In the genomic region with DNA sequence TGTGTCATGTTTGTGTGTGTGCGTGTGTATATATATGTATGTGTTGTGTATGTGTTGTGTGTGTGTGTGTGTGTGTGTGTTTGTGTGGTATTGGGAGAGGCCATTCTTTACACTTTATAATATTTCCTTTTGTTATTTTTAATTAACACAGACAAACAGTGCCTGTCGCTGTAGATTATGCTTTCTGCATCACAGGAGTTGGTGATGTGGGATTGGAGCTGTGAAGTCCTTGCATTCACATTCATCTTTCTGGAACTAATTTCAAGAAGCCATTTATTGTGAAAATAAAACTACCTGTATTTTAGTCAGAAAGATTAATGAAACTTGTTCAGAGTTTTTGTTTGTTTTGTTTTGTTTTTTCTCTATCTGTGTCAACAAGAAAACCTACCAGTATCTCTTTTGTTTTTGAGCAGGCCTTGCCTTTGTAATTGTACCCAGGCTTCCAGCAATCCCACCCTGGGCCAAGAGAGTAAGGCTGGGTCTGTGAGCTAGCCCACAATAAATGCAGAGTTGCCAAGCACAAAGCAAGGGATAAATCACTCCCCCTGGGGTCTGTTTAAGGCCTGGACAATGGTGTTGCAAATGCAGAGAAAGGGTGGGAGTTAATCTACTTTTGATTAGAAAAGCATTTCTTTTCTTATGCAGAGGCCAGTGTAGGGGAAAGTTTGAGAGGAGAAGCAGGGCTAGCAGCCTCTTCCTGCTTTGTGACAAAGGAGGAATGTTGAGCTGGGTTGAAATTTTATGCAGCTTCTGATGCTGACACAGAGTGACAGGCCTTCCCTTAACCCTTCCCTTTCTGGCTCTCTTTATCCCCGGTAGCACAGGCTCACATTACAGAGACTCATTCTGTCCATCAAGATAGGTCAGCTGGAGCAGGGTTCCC, we compare ENCODE assay signal across 9 mouse cellular contexts.
A peak's percentile ranks its signal among the peaks of the same experiment; 100 is the strongest.
DNase-seq lines count a peak whose midpoint lies in the region; ATAC-seq and TF ChIP-seq lines count a peak whose summit lies in the region.
"Had no signal": no experiment of that assay in that cellular context is flagged by ENCODE, and none has a peak within 500 bp of the region (broad histone marks: within the 10 kb centered on the region; RNA-seq: fewer than 3 reads in every experiment).

No protein-coding gene starts in this region.

- no peak for TF ChIP-seq CTCF in kidney, adult 2 months (conservative IDR thresholded peaks at IDR 0.05; ENCODE audit: insufficient read depth, insufficient read length, low read depth, low read length)
- TF ChIP-seq CTCF in heart, postnatal 0 days (IDR thresholded peaks at IDR 0.05; ENCODE audit: low read depth) = no peak

- no peak for TF ChIP-seq POLR2A in kidney, adult 2 months (IDR thresholded peaks at IDR 0.05; ENCODE audit: low read depth, low read length)

- DNase-seq in kidney, adult 2 months = no peak
- DNase-seq in kidney, adult 8-10 months = no peak
- DNase-seq in heart, postnatal 0 days (ENCODE audit: low spot score) = peak; percentile 19
- DNase-seq in left cerebral cortex, adult 11 months (ENCODE audit: low spot score) = no peak
- DNase-seq in layer of hippocampus, adult 18-20 months (ENCODE audit: low spot score in 2 of 2) = no peak
- no peak for DNase-seq in cerebellum, adult 11 months

- H3K27me3 ChIP-seq in kidney, adult 2 months (replicated peaks; ENCODE audit: control insufficient read depth, insufficient read depth, low read length) = no peaks in the 10 kb centered on the region
- H3K27me3 ChIP-seq in heart, postnatal 0 days (ENCODE audit: control insufficient read depth, insufficient read depth, low read length) = no peaks in the 10 kb centered on the region
- no peaks in the 10 kb centered on the region for H3K27me3 ChIP-seq in midbrain, embryonic 15.5 days (replicated peaks)
- H3K27me3 ChIP-seq: CH12.LX had no signal

- H3K9me3 ChIP-seq in heart, postnatal 0 days (replicated peaks; ENCODE audit: control insufficient read depth, low read length) = no peaks in the 10 kb centered on the region
- no peaks in the 10 kb centered on the region for H3K9me3 ChIP-seq in midbrain, embryonic 15.5 days

- no peak overlapping the region for H3K4me2 ChIP-seq in heart, postnatal 0 days (ENCODE audit: low read depth, low read length)
- H3K4me2 ChIP-seq in midbrain, embryonic 15.5 days = no peak overlapping the region

- H3K27ac ChIP-seq in kidney, adult 2 months (ENCODE audit: insufficient read depth, low read depth, low read length) = peak overlapping the region; percentile 52
- H3K27ac ChIP-seq in brown adipose tissue, adult 24 weeks (replicated peaks; ENCODE audit: low read depth, low read length) = peak overlapping the region; percentile 68
- peak overlapping the region; percentile 52 for H3K27ac ChIP-seq in heart, postnatal 0 days (ENCODE audit: low read depth)
- peak overlapping the region; percentile 53 for H3K27ac ChIP-seq in midbrain, embryonic 15.5 days

- H3K9ac ChIP-seq in heart, postnatal 0 days (replicated peaks; ENCODE audit: low read depth, low read length) = no peak overlapping the region
- no peak overlapping the region for H3K9ac ChIP-seq in midbrain, embryonic 15.5 days

- H3K4me1 ChIP-seq in kidney, adult 2 months (ENCODE audit: control insufficient read depth, insufficient read depth, low read length) = no peaks in the 10 kb centered on the region
- H3K4me1 ChIP-seq in brown adipose tissue, adult 24 weeks (ENCODE audit: control insufficient read depth, insufficient read depth, insufficient read length, low read length) = peaks cover 13% of the 10 kb centered on the region
- no peaks in the 10 kb centered on the region for H3K4me1 ChIP-seq in heart, postnatal 0 days (ENCODE audit: control insufficient read depth, insufficient read depth)
- 0 out of 2 replicates have a peak, but pooled peaks cover 7% of the 10 kb centered on the region for H3K4me1 ChIP-seq in midbrain, embryonic 15.5 days

- WGBS in kidney, adult 2 months = 58% methylated on average over 3 of the region's 3 CpGs
- WGBS in heart, postnatal 0 days = 58% methylated on average over 3 of the region's 3 CpGs
- WGBS in midbrain, embryonic 15.5 days = 29% methylated on average over 3 of the region's 3 CpGs

- no peaks in the 10 kb centered on the region for H3K36me3 ChIP-seq in kidney, adult 2 months (ENCODE audit: control insufficient read depth, insufficient read depth, low read length)
- no peaks in the 10 kb centered on the region for H3K36me3 ChIP-seq in heart, postnatal 0 days (replicated peaks; ENCODE audit: control insufficient read depth, insufficient read depth, low read length)
- no peaks in the 10 kb centered on the region for H3K36me3 ChIP-seq in midbrain, embryonic 15.5 days (replicated peaks)

- no peak for TF ChIP-seq EP300 in heart, postnatal 0 days (IDR thresholded peaks at IDR 0.05; ENCODE audit: low read depth)

- peak; percentile 47; the same call in 1 of the 2 replicates for ATAC-seq in heart, postnatal 0 days (ENCODE audit: insufficient read depth, low read depth)
- ATAC-seq in midbrain, embryonic 15.5 days (replicated peaks) = peak; percentile 61

- no peak overlapping the region for H3K4me3 ChIP-seq in kidney, adult 2 months (ENCODE audit: insufficient read depth, low read depth, low read length)
- H3K4me3 ChIP-seq in brown adipose tissue, adult 24 weeks (ENCODE audit: insufficient read depth, low read depth, low read length) = no peak overlapping the region
- no peak overlapping the region for H3K4me3 ChIP-seq in heart, postnatal 0 days (ENCODE audit: low read depth, low read length)
- no peak overlapping the region for H3K4me3 ChIP-seq in midbrain, embryonic 15.5 days
